7 mouse cellular contexts compared by ENCODE assay signal in genomic region chrX:166773408-166773854, GRCm38 (mm10).
DNase-seq lines count a peak whose midpoint lies in the region; ATAC-seq and TF ChIP-seq lines count a peak whose summit lies in the region.

No protein-coding gene starts in this region.

- peak; percentile 42 for DNase-seq in lung, embryonic 14.5 days
- DNase-seq in lung, postnatal 25 days (ENCODE audit: low spot score) = no peak
- DNase-seq in embryo, embryonic 11 days = peak; percentile 75
- peak; percentile 52 to 61 for DNase-seq in kidney, postnatal 4 days
- DNase-seq in frontal cortex, postnatal 25 days (ENCODE audit: low spot score in 2 of 2) = no peak
- DNase-seq in natural killer cell, adult 2 months (ENCODE audit: low spot score in 2 of 2) = no peak

- no peak overlapping the region for H3K4me2 ChIP-seq in lung, embryonic 14.5 days
- no peak overlapping the region for H3K4me2 ChIP-seq in neural tube, embryonic 12.5 days (replicated peaks)

- no peaks in the 10 kb centered on the region for H3K36me3 ChIP-seq in lung, embryonic 14.5 days (ENCODE audit: insufficient read depth)
- H3K36me3 ChIP-seq in neural tube, embryonic 12.5 days = no peaks in the 10 kb centered on the region

- H3K4me3 ChIP-seq in lung, embryonic 14.5 days (ENCODE audit: low read depth, low read length) = no peak overlapping the region
- H3K4me3 ChIP-seq in neural tube, embryonic 12.5 days = no peak overlapping the region

- no peaks in the 10 kb centered on the region for H3K9me3 ChIP-seq in lung, embryonic 14.5 days (ENCODE audit: low read depth, low read length)
- H3K9me3 ChIP-seq in neural tube, embryonic 12.5 days = no peaks in the 10 kb centered on the region

- no peak for TF ChIP-seq CTCF in lung, embryonic 14.5 days (IDR thresholded peaks at IDR 0.05; ENCODE audit: low read depth)

- H3K27ac ChIP-seq in lung, embryonic 14.5 days (ENCODE audit: low read depth) = no peak overlapping the region
- H3K27ac ChIP-seq in neural tube, embryonic 12.5 days = no peak overlapping the region

- H3K27me3 ChIP-seq in lung, embryonic 14.5 days (ENCODE audit: insufficient read depth, low read length) = no peaks in the 10 kb centered on the region
- H3K27me3 ChIP-seq in neural tube, embryonic 12.5 days (replicated peaks) = no peaks in the 10 kb centered on the region

- H3K9ac ChIP-seq in lung, embryonic 14.5 days = no peak overlapping the region
- no peak overlapping the region for H3K9ac ChIP-seq in neural tube, embryonic 12.5 days

- no peaks in the 10 kb centered on the region for H3K4me1 ChIP-seq in lung, embryonic 14.5 days (ENCODE audit: insufficient read depth)
- no peaks in the 10 kb centered on the region for H3K4me1 ChIP-seq in neural tube, embryonic 12.5 days

- ATAC-seq in lung, embryonic 14.5 days (ENCODE audit: insufficient read depth) = peak; percentile 86
- peak; percentile 50 for ATAC-seq in neural tube, embryonic 12.5 days (ENCODE audit: low FRiP score, low read depth)

- WGBS in lung, embryonic 14.5 days = 14% methylated on average over 6 of the region's 6 CpGs
- 14% methylated on average over 6 of the region's 6 CpGs for WGBS in neural tube, embryonic 12.5 days

Comparison
In these comparisons a context has a peak if more than half of its experiments do, and no peak if none do; other contexts are left out.
1. DNase-seq: peak in lung, embryonic 14.5 days (single experiment), embryo, embryonic 11 days (single experiment) and kidney, postnatal 4 days (2 of 2); none in lung, postnatal 25 days (single experiment), frontal cortex, postnatal 25 days (0 of 2) and natural killer cell, adult 2 months (0 of 2).